Mouse (Mus musculus) left cerebral cortex, adult 18-20 months (tissue): ENCODE measurements around the gene Rbms3. TPM values are rescaled to one million over a fixed set of nuclear protein-coding genes. Genes with fewer than 3 reads are reported as not detected.

ENCODE experiments used
- DNase-seq, 2 experiments: peaks; one replicate each; pipeline ENCODE4 v3.0.0; 2021 to 2022; ENCODE audit warnings: low spot score in 2 of 2, mixed read lengths in 1 of 2
- total RNA-seq, 2 experiments: library from RNA; stranded (reverse); gene quantifications; 2 replicates each; pipeline ENCODE4 v1.2.3; 2021

Gene Rbms3
- total RNA-seq, 2 experiments from 2014 or later: 11.6 to 12.9 TPM

DNA sequence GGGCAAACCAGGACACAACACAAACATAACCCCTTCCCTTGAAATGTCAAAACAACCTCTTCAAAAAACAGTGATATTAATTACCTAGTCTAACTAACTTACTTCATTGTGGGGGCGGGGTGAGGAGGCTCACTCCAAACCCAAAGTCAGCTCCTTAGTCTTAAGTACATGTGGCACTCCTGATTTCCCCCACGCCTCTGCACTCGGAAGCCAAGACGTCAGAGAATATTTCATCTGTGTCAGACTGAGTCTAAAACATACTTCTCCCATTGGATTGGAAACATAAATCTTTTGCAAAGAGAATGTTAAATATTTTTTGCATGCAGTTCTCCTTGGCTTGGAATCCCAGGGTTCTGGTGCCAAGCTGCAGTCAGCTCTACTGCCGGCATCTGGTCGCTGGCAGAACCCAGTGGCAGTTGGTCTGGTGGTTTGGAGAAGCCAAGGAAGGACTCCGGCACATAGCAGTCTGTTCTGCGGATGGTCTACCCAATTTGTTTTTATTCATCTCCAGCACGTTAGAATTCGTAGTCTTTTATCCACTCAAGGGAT, 512.5 kb downstream of the Rbms3 start:
- peak; percentile 8 to 12 for DNase-seq

DNA sequence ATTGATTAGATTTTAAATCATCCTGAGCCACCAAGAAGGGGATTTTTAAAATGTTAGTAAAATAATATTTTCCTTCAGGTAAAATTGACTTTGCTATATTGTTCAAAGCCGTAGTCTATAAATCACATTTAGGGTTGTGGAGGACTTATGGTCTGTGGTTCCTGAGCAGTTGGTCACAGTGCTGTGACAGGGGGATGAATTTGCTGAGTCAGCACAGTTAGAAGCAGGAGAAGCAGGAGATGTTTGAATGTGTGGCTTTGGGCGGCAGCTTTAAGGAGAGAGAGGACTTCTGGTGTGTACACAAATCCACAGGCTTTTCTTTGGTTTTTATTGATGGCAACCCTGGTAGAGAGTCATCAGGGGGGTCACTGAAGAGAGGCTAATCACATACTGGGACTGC, 514.1 kb downstream of the Rbms3 start:
- no peak for DNase-seq

DNA sequence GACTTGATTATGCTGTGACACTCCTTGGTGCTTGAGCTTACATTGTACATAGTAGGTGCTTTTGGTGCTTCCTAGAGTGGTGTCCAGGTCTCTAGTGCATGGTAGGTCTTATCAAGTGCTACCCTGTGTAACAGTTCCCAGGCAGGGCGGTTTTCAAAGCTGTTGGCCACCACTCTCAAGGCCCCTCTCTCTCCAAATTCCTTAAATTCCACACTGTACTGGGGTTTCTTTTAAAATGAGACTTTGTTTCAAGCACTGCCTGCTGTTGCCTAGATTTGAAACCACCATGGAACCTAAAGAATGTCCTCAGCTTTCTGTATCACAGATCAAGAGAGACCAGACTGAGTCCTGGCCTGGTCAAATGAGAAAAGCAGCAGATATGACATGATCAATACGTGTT, 516.1 kb downstream of the Rbms3 start:
- DNase-seq: no peak

DNA sequence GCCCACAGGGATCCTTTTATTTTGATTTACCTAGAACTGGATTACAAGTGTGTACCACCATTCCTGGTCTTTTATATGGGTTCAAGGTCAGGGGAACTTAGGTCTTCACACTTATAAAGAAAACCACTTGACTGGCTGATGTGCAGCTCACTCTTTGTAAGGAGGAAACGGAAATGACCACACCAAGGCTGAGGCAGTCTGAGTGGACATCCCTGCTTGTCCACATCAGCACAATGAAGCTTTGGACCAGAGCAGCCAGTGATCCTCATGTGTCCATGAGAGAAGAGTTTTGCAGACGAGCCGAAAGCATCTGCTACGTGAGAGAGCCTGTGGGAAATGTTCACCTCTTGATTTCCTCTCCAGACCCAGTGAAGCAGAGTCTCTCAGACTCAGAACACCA, 521.8 kb downstream of the Rbms3 start:
- DNase-seq: no peak

DNA sequence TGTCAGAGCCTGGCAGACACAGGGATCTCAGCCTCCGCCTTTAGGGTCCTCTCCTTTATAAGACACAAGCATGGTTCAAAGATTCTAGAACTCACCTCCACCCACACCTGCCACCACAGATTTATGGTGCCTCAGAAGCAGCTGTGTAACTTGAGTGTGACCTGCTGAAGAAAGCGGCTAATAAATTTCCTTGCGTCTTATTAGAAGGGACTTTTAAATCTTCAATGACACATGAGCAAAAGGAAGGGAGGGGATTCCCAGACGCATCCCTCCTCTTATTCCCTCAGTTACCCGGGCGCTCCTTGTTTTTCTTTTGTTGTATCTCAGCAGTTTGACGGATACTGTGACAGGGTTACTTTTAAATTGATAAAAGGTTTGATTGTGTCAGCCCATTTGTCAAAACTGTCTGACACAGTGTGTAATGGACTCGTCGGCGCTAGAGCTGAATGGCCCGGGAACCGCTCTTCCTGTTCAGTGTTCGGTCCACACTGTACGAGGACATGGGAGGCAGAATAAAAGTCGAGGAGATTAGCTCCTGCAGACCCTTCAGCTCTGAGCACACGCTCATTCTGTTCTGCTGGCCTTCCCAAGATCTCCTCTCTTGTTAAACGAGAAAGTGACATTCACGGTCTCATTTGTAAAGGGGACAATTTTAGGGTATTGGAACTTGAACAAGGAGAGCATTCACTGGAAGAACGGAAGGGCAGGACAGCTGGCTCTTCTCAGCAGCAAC, 527.3 kb downstream of the Rbms3 start:
- no peak for DNase-seq

DNA sequence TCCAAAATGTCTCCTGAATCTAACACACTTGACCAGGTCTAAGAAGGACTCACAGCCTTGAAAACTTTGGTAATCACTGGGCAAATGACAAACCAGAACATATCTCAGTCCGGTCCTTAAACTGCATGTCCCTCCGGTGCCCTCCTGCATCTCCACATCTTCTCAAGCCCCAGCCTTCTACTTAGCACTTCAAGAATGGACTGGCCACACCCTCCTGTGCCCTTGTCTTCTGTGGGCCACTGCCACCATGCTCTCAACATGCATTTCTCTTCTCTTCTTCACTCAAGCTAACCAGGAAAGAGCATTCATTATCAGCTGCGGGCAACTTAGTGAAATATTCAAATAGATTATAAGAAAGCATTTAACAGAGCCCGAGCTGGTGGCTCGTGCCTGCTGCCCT, 529.5 kb downstream of the Rbms3 start:
- no peak for DNase-seq

DNA sequence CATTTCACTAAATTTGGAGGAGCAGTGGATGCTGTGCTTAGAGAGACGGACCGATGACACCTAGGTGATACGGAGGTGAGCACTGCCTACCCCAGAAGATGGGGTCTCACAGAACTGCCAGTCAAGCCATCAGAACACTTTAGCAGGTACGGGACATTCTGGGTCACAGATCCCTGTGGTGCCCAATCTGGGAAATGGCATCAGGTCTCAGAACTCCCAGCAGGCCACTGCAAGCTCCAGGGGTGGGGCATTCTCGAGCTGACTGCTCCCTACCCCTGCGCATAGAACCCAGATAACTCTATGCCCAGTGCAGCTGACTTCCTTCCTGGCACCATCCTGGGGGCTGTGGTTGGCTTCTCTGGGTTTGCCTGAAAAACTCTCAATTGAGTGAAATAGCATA, 536.2 kb downstream of the Rbms3 start:
- no peak for DNase-seq

DNA sequence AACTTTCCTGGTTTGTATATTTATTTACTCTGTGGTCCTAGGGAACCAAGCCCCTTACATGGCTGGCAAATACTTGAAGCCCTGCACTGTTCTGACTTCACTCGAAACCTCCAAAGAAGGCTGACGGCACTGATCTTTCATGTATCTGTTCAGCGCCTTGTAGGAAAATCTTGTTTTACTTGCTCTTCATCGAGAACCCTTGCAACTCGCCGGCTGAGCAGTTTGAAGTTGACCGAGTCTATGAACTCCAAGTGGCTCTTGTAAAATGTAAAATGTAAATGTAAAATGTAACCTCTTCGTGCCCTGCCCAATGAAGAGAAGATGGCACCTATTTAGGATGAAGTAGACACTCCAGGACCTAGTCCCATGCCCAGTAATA, 537.5 kb downstream of the Rbms3 start:
- no peak for DNase-seq

DNA sequence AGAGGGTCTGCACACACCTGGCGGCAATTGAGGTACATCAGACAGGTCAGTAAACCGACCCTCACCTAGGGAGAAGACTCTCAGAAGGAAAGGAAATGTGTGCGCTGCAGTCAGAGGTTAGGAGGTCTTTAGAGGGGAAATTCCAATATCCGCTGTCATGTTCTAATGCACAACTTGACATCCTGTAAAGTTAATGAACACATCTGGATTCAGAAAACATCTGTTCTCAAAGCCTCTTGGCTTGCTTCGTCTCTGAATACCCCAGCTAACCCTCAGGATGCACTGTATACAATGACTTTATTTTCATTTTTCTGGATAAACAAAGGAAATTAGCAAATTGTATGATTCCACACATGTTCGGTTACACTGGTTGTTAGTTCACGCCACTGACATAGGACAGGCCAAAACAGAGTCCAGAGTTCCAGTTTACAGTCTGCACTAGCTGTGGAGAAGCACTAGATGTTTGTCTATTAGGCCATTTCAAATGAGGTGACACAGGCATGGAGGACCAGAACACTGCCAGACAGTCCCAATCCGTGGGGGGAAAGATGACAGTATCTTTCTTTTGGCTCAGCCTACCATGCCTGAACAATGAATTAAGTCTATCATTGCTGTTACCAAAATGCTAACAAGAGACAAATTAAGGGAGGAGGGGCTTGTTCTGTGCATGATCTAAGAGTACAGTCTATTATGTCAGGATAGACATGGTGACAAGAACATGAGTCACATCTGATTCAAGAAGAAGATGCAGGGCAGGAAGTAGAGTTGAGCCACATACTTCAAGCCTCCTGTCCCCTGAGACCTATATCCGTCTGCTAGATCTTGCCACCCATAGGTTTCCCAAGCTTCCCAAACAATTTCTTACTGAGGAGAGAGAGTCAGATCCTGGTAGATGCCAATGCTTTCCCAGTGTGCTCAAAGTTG, 538.2 kb downstream of the Rbms3 start:
- DNase-seq: no peak

DNA sequence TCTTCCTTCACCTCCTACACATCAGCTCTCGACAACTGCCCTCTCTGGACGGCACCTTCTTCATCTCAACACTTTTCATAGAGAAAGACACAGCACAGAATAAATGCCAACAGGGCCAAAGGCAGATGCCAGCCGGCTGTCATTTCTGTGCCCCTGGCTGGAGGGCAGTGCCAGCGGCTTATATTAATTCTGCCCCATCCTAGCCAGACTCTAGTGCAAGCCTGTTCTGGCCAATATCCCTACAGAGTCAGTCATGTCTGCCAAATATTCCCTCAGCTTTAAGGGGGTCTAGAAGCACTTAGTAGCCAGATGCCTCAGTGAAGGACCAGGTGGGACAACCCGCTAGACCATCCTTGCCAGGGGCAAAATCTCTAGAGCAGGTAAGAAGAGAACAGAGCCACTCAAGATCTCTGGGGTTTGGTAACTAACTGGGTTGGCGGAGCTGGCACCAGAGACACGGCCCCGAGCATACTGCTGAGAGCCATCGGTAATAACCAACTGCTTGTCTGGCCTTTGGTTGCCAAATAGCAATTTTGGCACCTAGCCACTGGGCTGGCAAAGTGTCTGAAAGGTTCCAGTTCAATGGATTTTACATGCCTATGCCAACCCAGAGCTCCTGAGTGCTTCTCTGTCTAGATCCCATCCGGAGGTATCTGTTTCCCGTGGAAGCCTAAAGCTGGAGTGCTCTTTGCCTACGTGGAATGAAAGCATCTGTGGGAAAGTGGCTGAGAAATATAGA, 540.1 kb downstream of the Rbms3 start:
- no peak for DNase-seq

DNA sequence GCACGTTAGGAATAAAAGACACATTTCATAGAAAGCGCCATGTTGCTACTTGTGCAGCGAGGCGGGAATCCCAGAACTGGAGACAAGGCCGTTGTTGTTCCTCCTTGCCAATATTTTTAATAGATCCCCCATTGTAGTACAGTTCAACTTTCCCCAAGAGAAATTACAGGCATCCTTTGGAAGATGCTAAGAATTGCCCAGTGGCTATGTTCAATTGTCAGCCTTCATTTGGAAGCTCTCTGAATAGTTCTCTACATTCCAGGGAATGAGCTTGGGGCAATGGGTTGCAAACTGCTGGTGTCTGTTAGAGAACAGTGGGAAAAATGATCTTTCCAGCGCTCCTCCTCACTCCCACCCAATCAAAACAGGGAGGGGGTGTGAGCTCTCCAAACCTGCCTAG, 541.4 kb downstream of the Rbms3 start:
- DNase-seq: no peak

DNA sequence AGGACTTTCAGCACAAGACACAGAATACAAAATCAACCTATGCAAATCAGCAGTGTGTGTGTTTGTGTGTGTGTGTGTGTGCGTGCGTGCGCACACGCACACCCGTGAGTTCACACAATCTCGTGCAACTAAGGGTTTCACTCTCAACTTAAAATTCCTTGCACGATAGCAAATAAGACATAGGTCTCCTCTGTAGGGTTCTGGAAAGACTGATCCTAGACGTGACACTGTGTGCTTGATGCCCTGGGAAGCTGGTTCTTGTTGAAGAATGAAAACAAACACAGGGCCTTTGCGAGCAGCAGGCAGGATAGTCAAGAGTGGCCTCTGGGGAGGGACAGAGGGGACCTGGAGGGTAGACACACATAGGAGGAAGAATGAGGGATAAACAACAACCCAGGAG, 544.0 kb downstream of the Rbms3 start:
- no peak for DNase-seq

DNA sequence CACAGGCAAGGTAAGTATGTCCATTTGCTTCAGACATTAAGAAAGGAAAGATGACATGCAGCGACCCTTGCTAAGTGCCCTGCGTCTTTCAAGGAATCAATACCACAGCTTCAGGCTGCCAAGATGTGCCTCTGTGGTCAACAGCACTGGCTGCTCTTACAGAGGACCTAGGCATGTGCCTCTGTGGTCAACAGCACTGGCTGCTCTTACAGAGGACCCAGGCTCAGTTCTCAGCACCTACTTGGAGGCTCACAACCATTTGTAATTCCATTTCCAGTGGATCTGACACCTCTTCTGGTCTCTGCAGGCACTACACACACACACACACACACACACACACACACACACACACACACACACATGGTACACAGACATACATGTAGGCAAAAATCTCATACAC, 545.2 kb downstream of the Rbms3 start:
- DNase-seq: no peak

DNA sequence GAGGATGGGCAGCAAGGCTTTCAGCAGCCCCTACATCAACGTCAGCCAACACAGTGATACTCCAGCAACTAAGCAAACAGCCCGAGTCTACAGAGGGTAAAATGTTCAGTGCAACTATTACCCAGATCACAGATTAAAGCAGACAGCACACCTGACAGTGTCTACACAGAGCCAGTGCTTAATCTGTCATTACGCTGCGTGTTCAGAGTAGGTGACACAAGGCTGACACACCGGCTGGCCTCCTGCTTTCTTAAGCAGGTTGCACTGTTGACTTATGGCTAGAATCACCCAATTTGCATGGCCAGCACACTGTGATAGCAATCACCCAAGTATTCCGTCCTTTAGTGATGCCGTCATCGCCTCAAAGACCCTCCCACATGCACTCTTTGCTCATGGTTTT, 550.2 kb downstream of the Rbms3 start:
- no peak for DNase-seq

DNA sequence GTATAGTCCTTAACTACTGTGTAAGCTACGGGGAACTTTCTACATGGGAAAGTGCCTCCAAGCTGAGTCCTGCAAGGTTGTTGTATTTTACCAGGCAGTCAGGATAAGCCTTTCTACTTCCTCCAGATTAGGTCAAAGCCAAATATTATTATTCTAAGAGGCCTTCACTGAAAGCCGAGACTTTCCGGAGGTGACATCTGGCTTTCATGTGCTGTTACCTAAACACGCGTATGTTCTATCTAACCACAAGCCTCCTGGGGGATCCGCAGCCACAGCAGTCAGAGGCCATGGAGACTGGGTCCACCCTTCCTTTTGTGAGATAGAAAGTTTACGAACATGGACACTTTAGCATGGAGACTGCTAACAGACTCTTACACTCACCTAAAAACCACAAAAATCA, 552.2 kb downstream of the Rbms3 start:
- no peak for DNase-seq

DNA sequence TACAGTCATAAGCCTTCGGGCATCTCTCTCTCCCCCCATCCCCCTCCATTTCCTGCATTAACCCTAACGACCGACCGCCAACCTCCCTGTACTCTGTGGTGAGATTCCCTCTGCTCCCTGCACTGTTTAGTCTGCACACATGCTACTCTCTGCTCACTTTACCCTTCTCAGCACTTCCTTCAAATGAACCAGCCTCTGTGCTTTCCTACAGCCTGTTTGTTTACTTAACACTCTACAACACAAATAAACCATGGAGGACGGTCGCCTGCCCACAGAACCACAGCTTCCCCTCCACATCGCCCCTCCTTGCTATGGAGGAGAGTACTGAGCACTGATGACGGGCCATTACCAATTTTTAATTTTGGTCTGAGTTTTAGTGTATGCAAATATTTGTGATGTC, 552.9 kb downstream of the Rbms3 start:
- no peak for DNase-seq

DNA sequence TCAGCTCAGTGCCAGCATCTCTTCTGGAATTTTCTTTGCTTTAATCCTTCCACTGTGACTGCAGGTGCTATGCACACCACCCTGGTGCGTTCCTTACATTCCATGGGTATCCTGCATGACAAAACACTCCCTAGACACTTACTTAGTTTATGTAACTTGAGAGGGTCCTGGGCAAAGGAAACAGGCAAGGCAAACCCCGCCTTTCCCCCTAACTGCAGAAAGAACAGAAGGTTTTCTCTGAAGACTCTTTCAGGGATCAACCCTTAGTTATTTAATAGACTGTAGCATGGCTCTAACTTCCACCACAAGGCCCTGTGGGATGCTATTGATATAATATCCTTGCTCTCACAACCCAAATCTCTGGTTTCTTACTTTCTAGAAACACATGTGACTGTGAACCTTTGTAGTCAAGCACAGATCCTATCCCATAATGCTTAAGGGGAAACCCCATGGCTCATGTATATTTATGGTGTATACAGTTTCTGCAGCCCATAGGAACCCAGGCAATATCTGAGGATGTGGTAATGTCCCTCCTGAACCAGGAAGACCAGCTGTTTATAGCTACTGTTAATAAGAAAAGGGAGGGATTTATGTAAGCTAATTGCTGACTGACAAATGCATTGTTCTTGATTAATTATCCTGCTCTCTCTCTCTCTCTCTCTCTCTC, 557.1 kb downstream of the Rbms3 start:
- DNase-seq: no peak

DNA sequence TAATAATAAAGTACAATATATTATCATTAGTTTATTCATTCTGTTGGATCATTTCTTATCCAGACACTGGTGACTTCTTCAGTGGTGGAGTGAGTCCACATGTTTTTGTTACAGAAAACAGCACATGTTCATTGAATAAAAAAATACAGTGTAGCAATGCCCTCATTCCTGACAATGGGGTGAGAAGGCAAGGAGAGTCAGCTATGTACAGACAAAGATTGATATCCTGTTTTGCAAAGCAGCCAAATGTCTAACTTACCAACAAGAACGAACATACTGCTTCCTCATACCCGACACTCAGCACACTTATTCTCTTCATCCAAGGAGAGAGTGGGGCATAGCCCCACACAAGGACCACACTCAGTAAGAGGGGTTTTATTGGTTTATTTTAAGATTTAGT, 559.1 kb downstream of the Rbms3 start:
- DNase-seq: no peak

DNA sequence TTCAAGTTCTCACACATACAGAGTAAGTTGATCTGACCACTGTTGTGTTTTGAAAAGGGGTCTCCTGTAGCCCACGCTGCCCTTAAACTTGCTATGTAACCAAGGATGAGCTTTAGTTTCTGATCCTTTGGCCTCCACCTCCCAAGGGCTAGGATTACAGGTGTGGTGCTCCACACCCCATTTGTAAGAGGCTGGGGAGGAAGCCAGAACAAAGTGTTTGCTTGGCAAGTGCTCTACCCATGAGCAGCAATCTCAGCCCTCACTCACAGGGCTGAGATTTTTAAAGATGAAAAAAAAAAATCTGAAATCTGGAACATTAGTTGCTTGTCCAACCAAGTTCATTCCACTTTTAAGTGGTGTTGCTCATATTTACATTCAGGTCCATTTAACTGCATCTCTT, 560.5 kb downstream of the Rbms3 start:
- no peak for DNase-seq

DNA sequence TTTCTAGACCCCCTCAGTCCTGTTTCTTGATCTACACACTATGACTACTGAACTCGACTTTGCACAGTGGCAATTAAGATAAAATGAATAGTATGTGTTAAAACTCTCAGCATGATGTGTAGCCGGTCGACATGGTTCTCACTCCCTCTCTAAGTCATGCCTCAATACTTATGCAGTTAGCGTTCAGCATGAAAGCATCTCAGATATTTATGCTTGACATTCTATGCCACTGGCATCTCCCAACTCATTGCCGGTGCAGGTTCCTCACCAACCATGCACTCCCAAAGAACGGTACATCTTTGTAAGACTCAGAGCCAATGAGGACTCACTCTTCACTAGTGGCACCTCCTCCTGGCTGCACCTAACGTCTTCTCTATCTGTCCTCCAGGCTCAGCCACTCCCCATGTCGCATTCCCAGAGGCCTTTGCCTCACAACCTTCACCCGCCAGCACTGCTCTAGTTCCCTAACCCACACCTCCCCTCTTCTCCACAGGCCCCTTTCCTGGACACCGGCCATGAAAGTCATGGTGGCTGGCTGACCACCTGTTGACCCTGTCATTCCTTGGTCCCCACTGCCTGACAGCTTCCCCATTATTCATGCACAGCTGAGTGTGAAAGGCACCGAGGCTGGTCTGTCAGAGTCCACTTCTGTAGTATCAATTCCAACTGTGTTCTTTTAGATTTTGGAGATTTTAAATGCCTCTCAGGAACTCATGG, 561.9 kb downstream of the Rbms3 start:
- DNase-seq: no peak
